Mouse (Mus musculus): Measurements from ENCODE around the gene Atcay. TPM values are rescaled to one million over a fixed set of nuclear protein-coding genes. Genes with fewer than 3 reads are reported as not detected.

The Atcay gene
- total RNA-seq (2021) (1 to 10 TPM; 2.4 to 3.8 TPM), polyA plus RNA-seq (2012; rRNA removed) (1.4 and 1.6 TPM in 2 replicates)
- long read RNA-seq, partial matches to known transcripts, result 0 of 3 reads
- long read RNA-seq, other reads (novel, unspliced or antisense), result 0 of 3 reads

DNA sequence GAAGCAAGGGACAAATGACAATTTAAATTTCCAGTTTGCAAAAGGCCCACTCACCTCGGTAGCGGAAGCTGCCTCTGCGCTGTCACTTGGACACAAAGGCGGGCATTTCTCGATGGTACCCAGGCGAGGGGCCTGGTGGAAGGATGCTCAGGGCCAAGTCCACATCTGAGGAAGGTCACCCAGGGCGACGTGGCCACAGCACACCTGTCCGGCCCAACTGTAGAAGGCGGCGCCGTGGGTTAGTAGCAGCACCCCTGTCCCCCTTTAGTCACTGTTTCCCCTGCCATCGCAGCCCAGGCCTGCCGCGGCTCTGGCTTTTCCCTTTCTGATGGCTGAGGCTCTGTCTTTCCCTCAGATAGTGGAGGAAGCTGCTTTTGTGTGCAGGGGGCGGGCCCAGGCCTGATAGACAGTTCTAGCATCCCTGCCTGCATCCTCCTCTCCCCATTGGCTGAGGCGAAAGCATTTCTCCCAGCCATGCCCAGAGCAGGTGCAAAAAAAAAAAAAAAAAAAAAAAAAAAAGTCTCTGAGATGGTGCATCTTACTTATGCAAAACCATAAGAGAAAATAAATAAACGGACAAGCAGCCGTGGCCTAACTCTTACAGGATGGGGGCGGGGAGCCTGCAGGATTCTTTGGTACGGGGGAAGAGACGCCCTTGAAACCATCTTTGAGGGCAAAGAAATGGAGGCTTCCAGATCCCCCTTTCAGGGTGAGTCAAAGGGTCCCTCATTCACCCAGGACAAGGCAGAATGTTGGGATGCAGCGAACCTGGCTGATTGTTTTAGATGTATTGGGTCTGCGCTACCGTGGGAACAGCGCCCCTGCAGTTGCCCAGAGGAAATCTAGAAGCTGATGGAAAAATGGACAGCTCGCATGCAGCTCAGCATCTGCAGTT, at the start of gene Atcay:
Gene Atcay (minus strand): TSS at position 396 of the 895 bp plus-strand sequence.
- DNase-seq, result no peak

DNA sequence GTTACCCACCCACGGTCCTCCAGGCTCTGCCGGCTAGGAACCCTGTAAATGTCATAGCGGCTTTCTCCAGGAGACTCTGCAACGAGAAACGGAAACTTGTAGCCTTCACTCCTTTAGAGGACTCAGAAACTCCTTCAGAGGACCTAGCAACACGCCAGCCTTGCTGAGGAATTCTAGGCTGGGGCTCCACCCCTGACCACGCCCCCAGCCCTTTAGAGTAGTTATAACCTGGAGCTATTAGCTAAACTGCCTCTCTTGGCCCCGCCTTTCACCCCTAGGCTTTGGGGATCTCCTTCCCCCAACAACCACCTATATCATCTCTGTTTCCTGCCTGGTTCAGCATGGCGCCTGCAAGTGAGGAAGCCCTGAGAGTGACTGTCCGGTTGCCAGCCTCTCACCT, 48.9 kb upstream of the Atcay start:
- DNase-seq, result no peak

DNA sequence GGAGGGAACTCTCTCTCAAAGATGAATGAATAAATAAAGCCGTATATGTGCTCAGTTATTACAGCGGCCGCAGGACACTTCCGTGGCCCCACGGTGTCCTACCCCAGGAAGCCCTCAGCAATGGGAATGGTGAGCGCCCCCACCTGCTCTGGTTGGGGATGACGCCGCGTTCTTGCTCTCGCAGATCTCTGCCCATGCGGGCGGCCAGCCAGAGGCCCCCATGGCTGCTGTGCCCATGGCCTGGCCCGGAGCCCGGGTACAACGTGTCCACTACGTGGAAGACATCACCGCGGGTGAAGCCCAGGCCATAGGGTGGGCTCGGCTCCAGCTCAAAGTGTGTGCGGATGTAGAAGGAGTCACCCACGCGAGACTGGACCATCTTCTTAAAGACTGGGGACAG, 47.0 kb upstream of the Atcay start:
- DNase-seq, result no peak

DNA sequence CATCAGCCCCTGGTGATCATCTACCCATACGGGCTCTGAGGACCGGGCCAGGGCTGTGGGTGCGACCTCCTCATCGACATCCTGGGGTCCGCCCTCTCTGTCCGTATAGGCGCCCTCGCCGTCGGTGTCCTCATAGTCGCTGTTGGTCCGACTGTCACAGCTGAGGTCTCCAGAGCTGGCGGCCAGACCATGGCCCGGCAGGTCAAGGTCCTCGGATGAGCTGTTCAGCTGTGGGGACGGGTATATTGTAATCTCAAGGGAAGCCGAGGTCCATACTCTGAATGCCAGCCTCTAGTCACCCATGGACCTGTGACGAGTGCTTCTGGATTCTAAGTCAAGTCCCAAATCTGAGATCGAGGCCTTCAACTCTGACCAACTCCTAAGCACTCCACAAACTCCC, 43.2 kb upstream of the Atcay start:
- DNase-seq, result peak; percentile 74

DNA sequence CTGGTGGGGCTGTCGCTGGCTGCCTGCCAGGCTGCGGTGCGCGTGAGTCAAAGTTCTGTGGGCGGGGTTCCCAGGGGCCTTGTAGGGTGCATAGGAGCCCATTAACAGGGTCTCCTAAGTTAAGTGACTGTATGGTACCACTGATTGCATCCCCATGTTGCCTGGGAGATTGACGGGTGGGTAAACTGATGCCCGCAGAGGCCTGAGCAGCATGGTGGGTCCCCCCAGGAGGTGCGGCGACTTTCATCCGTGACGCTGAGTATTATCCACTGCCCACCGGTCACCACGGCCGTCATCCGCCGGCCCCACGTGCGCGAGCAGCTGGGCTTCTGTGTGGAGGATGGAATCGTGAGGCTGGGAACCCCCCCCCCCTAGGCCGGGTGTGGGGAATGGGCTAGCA, 41.7 kb upstream of the Atcay start:
- DNase-seq, result no peak

DNA sequence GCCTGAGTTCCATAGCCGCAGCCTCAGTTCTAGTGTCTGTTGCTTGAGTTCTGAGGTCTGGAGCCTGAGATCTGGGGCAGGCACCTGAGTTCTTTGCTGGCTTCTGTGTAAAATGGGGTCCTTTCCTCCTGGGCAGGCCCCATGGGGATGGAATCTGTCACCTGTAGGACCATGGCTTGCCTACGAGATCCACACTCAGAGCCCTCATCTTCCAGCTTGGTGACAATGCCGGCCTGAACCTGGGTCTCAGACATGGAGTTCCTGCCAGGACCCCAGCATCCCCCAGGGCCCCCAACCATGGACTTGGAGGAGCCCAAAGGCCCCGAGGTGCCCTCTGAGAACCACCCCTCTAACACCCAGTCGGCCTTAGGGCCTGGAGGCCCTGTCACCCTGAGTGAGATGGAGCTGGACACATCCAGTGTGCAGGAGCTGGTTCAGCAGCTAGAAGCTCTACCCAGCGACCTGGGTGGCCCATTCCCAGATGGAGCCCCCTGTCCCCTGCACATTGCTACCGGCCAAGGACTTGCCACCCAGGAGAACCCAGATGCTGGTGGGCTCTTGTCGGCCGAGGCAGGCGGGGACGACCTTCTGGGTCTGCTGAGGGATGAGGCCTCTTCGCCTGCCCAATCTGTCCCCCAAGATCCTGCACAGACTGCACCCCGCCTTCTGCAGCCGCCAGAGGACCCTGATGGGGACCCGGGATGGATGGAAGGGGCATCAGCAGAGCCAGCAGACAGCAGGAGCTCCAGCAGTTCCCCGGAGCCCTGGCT, 38.2 kb upstream of the Atcay start:
- DNase-seq, result no peak

DNA sequence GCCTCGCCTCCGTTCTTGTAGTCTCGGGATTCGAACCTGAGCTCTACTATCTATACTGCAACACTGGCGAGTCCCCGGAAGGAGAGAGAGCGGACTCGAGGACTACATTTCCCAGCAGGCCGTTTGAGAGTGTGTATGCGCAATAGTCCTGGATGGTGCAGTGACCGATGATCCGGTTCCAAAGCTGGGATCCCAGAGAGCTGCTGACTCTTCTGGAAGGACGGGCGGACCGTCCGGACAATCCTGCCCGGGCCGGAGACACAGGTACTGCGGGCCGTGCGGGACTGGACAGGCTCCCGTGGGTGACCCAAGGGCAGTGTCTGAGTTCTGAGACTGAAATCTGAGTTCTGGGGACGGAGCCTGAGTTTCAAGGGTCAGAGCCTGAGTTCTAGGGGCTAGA, 37.4 kb upstream of the Atcay start:
- DNase-seq, result peak; percentile 91

DNA sequence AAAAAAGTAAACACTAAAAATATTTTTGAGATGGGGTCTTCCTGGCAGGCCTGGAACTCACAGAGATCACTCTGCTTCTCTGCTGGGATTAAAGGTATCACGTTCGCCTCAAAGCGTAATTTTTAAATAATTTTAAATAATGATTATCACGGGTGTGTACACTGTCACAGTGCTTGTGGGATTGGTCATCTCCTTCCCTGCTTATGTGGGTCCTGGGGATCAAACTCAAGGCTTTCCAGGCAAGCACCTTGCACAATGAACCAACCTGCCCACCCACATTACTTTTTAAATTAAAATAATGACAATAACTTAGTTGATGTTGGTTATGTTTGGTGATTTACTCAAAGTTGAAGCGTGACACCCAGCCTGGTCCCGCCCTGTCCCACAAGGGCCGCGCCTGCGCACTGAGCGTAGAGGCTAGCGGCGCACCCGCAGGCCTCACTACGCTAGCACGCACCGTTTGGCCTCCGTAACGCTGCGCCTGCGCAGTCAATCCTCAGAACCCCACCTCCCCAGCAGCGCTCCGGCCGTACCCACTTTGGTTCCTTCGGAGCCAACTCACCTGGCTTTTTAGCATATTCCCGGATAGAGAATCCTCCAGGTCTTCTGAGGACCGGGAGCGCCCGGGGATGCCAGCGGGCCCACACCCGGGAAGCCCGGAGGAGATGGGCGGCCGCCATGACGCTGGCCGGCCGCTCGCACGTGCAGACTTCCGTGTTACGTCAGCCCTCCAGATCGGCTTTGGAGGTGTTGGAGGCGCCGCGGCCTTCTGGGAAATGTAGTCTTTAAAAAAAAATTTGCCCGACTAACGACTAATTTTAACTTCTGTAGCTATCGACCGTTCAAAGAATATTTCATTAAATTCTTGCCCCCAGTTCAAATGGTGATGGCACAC, 35.8 kb upstream of the Atcay start, which contains the start of the genes Mrpl54 and Apba3:
Gene Mrpl54 (minus strand): TSS at position 724 of the 895 bp plus-strand sequence.
Gene Apba3 (plus strand): TSS at position 750 of the 895 bp plus-strand sequence.
- peak; percentile 97 for DNase-seq

DNA sequence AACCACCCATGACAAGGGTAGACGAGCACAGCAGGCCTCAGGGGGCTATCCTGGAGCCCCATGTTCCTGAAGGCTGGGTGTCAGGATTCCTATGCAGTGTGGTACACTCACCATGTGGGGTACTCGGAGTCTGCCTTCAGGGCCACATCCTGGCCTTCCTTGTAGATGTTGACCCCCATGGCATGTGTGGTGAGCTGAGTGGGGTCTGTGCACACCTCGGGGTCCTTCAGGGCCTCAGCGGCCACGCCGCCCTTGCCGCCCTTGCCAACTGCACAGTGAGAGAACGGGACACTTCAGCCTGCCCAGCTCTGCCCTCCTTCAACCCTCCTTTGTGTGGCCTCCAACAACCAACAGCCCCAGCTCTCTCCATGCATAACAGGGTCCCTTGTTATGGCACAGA, 34.9 kb upstream of the Atcay start:
- no peak for DNase-seq

DNA sequence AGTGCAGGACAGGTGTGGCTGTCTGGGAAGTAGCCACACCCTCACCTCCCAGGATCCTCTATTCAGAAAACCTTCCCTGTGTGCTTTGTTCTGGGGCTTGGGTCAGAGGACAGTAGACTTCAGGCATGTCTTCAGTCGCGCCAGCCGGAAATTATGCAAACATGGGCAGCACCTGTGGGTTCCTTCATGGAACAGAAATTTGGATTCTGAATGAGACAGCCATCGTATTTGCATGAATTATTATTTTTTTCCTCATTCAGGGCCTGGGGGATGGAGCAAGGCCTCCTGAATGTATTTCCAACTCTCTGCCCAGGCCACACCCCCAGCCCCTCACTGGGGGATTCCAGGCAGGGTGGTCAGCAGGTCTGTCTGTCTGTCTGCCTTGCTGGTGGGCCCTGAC, 30.4 kb upstream of the Atcay start:
- DNase-seq, result no peak

DNA sequence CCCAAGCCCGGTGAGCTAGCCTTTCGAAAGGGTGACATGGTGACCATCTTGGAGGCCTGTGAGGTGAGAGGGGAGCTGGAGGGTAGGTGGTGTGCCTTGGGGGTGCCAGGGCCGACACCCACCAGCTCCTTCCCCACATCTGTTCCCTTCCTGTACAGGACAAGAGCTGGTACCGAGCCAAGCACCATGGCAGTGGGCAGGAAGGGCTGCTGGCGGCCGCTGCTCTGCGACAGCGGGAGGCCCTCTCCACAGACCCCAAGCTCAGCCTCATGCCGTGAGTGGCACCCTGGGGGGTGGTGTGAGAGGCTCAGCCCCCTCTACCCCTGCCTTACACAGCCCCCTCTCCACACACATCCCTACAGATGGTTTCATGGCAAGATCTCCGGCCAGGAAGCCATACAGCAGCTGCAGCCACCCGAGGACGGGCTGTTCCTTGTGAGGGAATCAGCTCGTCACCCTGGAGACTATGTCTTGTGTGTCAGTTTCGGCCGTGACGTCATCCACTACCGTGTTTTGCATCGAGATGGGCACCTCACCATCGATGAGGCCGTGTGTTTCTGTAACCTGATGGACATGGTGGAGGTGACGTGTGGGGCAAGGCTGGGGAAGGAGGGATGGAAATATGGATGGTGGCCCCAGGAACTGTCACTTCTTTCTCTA, 28.7 kb upstream of the Atcay start:
- no peak for DNase-seq

DNA sequence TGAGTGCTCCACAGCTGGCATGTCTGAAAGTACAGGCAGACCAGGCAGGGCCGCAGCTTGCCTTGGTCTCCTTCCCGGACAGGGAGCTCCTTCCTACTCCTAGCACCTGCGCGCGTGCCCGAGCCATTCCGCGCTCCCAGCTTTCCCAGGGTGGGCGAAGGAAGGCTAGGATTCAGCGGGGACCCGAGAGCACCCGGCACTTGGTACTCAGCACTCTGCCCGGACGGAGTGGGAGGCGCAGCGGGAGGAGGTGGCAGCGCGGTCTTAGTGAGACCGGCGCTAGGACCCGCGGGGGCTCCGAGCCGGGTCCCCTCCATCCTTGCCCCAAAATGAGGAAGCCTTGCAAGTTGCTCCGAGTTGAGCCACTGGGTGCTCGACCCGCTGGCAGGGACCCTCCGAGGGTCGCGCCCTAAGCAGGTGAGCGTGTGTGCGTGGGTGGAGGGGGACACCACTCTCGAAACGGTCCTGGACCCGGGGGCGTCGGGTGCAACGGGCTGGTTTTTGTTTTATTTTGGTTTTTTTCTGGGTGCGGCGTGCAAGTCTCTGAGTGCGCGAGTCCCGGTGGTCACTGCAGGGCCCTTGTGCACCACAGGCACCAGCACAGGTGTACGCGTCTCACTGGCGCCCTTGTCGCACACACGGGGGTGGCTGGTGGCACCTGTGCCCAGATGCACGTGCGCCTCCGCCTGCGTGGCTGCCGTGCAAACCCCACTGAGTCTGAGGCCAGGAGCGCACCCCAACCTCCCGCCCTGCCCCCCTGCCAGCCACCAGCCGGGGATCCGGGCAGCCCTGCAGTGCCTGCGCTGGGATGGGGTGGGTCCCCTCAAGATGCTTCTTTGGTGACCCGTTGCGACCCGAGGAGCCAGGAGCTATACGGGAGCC, 26.8 kb upstream of the Atcay start:
- DNase-seq, result no peak

DNA sequence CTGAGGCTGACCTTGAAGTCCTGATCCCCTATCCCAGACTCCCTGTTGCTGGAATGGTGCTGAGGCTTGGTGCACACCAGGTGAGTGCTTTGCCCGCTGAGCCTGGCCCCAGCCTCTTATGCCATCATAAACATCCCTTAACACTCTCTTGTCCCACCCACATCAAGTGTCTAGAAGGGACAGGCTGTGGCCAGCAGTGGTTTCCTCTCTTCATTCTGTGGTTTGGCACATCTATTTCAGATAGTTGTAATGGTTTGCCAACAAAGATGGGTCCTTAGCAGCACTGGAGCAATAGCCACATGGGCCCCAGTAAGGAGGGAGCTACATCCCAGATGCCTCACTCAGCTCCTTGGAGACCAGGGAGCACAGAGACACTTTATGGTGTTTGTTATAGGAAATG, 24.3 kb upstream of the Atcay start:
- DNase-seq, result no peak

DNA sequence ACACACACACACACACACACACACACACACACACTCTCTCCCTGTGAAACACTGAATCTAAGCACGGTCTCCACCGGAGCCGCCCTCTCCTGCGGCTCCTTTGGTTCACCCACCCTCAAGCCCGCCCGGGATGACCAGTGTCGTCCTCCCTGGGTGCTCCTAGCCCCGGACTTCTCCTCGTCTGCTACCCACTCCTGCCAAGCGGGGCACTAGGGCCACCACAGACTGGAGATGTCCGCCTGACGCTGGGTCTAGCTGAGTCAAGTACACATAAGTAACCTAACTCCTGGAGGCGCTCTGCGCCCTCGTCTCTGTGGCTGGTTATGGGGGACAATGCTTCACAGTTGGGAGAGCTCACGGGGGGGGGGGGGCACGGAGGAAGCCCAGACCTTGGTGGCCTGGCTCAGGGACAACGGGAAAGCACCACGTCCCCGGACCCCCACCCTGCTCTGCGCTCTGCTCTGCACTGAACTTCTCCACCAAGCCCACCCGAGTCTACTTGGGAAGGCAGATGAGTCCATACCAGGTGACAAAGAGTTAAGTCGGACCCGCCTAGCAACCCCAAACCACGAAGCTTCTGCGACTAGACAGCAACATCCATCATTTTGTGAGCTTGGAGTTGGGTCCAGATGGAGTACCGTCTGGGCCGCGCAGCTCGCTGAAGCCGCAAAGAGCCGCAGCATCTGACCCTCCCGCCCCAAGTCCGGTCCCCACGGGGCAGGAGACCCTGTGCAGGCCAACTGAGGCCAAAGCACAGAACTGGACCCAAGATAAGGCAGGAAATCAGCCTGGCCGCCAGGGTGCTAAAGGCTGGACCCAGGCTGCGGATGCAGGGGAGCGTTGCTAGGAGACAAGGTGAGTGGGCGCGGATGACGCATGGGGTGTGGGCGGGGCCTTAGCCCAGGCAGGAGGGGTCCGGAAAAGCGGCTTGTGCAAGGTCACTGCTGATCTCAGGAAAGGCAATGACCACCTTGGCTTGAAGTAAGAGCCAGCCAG, 22.1 kb upstream of the Atcay start, which contains the start of gene Matk:
Gene Matk (plus strand): TSS at position 512 of the 996 bp plus-strand sequence.
- DNase-seq, result peak; percentile 68

DNA sequence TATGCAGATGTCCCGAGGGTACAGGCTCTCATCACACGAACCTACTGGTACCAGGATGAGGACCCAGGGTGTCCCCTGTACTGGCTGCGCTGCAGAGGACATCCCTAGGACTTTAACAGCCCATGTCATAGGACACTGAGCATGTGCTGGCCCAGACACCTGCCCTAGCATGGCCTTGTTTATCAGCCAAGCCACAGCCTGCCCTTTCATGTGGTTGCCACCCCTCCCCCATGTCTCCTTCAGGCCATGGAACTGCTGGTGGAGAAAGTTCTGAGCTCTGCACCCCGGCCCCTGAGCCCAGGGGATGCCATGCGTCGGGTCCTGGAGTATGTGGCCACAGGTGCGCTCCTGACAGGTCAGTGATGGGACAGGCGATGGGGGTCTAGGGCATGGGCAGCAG, 18.8 kb upstream of the Atcay start:
- no peak for DNase-seq

DNA sequence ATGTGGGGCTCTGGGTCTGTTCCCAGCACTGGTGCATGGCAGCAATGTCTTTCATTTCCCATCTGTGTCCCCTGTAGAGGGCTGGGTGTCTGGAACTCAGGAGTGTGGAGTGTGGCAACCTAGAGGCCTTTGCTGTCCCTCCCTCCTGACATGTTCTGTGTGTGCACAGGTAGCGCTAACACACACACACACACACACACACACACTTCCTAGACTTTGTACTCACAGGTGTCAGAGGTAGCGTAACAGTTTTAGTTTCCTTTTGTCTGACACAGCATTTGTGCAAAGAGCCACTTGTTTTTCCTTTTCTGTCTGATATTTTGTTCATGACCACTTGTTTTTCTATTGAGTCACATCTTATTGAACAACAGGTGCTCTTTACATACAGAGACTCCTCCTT, 17.2 kb upstream of the Atcay start:
- DNase-seq, result no peak

DNA sequence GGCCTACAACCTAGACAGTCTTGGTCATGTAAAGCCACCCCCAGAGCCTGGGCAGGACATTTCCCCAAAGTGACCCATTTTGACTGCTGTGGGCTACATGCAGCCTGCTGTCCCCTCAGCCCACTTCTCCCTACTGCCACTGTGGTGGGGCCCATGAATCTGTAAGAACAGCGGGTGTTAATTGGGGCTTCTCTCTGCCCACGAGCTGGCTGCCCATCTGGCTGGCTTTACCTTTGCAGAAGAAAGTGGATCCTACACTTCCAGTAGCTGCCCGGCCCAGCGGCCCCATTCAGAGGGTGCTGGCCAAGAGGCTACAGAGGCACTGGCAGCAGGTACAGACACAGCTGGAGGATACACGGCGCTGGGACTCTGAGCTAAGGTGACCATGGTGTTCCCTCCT, 14.5 kb upstream of the Atcay start:
- no peak for DNase-seq

DNA sequence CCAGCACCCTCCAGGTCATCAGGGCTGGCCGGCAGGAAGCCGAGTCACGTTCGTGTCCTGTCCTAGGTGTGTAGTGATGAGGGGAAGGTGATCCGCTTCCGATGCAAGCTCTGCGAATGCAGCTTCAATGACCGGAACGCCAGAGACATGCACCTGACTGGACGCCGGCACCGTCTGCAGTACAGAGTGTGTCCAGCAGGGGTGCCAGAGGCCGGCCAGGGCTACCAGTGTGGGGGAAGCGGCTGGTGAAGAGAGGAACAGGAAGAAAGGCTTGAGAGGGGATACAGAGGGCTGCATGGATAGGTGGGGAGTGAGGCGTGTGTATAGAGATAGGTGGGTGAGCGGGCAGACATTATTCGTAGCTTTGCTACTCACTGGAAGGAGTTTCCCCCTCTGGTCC, 14.0 kb upstream of the Atcay start:
- peak; percentile 73 for DNase-seq

DNA sequence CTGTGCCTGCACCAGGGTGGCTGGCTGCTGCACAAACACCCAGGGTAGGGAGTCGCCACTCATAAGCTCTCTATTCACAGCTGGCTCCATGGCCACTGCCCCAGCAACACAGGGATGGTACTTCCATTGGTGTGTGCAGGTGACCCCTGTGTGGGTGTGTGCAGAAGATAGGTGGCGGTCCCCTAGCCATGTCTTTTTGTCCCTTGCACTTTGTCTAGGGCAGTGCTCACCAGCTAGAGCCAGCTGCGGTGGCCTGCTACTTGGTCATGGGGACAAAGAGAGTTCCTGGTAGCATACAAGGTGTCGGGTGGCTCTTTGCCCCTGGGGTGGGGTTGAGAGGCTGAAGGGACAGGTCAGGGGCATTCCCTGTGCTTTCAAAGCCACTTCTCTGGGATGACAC, 13.5 kb upstream of the Atcay start:
- no peak for DNase-seq

Measured in adrenal gland, adult 2 months (tissue).